Mouse (Mus musculus) B cell, adult 2 months (primary cell): ENCODE data around the gene Rab34.
A peak's percentile ranks its signal among the peaks of the same experiment; 100 is the strongest.

Experiments
- DNase-seq, 2 experiments: peaks; one replicate each; pipeline ENCODE4 v3.0.0; 2022

Gene Rab34

GRCm38 (mm10) chr11:78188331-78189233 is at the start of gene Rab34:
TSS of gene Rab34 (plus strand) at chr11:78188430.
- DNase-seq, result peak; percentile 27 to 33

- no peak for DNase-seq
Observed at GRCm38 (mm10) chr11:78140665-78141064, 47.6 kb upstream of the Rab34 start.

DNA sequence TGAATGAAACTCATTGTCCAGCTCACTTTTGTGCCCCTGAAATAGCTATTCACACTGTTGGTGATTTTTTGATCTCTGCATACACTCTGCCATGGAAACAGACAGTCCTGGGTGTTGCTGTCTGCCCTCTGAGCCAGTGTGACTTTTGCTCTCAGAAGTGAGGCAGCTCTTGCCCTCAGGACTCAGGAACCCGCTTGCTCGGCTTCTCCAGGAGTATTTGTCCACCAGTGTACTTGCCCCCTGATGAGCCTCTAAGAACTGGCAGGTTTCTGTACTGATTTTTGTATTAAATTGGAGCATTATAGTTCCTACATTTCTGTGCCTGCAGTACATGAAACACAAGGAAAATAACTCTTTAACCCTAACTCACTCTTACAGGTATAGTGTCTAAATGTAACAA is 44.7 kb upstream of the Rab34 start:
- no peak for DNase-seq

DNA sequence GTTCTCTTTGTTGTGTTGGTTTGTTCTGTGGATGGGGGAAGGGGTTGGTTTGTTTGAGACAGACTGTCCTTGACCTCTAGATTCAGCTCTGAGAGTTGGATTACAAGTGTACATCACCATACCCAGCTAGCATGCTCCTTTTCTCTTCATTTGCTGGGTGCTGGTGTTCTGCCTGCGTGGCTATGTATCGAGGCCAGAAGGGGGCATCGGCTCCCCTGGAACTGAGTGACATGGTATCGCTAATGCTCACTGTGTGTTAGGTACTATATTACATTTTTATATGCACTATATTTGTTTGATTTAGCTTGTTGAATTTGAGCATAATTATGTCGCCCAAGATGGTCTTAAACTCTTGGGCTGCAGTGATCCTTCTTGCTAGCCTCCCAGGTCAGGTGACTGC is 42.1 kb upstream of the Rab34 start:
- no peak for DNase-seq

- DNase-seq, result no peak
Observed at GRCm38 (mm10) chr11:78146707-78147543, 41.3 kb upstream of the Rab34 start.

- DNase-seq, result no peak
Observed at GRCm38 (mm10) chr11:78151161-78151560, 37.1 kb upstream of the Rab34 start.

DNA sequence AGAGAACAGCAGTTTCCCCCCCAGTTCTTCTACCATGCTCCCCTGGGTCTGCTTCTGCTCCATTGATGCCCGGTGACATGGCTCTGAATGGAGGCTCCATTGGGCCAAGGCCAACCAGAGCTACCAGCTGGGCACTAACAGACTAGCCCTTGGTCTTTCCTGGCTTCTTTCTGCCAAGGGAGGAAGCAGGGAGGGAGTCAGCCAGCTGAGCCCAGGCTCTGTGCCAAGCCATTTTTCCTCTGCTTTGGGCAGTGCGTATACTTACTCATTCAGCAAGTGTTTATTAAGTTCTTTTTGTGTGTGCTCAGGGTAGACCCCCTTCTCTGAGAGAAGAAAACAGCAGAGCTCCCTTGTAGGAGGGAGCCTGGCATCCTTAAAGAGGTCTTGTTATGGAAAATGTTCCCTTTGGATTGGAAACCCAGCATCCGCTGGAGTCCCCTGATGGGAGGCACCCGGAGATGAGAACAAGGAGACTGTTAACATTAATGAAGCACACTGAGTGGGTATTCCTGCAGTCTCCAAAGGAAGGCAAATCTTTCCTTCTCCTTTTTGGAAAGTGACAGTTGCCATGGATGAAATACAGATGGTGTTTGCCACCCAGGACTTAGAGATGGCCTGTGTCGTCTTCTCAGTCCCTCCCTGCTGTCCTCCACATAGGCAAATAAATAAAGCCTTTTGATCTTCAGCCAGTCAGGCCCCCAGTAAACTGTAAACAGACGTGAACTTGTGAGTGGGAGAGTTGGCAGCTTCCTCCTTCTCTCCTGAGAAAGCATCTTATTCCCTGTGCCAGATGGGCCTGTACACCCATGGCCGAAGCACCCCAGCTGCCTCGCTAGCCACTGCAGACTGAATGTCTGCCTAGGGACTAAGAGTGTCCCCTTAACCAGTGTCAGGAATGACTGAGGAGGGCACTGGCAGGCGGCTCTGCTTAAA is 35.7 kb upstream of the Rab34 start:
- DNase-seq, result no peak

- no peak for DNase-seq
Observed at GRCm38 (mm10) chr11:78153778-78154177, 34.5 kb upstream of the Rab34 start.

- DNase-seq, result no peak
Observed at GRCm38 (mm10) chr11:78155674-78156073, 32.6 kb upstream of the Rab34 start.

DNA sequence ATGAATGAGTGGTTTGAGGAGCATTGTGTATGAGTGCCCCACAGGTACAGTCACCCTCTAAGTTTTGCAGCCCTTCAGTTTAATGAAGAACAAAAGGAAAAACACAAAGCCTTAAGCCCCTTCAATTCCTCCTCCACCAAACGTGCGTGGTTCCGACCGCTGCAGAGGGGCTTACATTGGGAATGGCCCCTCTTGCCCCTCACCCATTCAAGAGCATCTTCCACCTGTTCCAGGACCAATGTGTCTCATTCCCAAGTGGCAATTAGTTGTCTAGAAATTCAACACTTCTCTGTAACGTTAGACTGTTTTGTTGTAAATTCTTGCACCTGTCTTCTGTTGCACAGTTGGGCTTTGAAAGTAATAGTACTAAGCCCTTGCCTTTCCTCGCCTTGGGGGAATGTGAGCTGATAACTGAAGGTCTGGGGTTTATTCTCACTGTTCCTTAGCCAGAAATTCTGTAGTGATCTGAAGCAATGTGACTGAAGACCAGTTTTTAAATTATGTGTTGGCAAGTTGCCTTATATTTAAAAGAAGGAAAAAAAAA is 32.0 kb upstream of the Rab34 start:
- DNase-seq, result no peak

DNA sequence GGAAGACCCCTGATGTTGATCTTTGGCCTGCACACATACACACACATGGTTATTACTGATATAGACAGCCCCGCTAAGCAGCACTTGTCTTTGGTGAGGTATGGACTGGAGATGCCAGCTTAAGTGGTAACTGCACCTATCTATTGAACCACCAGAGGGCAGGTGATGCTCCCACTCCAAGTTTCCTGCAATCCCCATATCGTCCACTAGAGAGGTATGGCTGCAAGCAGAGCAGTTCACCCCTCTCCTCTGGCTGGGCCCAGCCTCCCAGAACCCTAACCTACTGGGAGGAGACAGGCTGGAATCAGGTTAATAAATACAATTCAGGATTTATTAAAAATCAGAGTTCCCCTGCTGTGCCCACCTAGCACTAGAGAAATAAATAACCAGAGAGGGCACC is 29.1 kb upstream of the Rab34 start:
- DNase-seq, result peak; percentile 83 to 87

GRCm38 (mm10) chr11:78159557-78159956 is 28.7 kb upstream of the Rab34 start:
- DNase-seq, result no peak

GRCm38 (mm10) chr11:78160171-78160570 is 28.1 kb upstream of the Rab34 start:
- DNase-seq, result no peak

- no peak for DNase-seq
Observed at GRCm38 (mm10) chr11:78160675-78161074, 27.6 kb upstream of the Rab34 start.

DNA sequence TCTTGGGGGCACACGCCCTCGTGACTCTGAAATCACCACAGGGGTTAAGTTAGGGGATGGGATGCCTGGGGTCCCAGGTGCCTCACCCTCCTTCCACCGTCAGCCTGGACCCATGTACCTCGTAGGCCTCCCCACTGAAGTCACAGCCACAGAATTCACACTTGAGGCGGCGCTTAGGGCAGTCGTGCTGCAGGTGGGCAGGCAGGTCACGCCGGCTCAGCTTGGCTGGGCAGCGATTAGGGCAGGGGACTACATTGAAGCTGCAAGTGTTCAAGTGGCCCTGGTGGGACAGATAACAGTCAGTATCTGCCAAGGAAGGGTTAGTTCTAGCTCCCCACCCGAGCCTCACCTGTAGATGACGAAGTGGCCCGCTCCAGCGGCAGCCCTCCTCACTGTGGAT is 27.1 kb upstream of the Rab34 start:
- no peak for DNase-seq

DNA sequence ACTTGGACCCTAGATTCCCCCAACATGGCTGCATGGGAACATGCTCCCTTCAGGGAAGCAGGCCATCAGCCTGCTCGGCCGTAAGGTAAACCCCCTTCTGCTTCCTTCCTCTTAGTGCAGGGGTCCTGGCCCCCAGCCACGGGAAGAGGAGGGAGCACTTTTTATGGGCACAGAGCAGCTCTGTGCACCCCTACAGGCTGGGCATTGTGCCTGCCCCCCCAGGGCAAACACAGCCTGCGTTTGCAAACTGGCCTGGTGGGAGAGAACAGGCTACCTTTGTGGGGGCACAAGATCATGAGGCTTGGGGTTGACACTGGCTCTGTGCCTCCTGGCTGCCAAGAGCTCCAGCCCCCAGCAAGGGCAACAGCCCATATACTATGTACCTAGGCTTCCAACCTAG is 26.3 kb upstream of the Rab34 start:
- no peak for DNase-seq

DNA sequence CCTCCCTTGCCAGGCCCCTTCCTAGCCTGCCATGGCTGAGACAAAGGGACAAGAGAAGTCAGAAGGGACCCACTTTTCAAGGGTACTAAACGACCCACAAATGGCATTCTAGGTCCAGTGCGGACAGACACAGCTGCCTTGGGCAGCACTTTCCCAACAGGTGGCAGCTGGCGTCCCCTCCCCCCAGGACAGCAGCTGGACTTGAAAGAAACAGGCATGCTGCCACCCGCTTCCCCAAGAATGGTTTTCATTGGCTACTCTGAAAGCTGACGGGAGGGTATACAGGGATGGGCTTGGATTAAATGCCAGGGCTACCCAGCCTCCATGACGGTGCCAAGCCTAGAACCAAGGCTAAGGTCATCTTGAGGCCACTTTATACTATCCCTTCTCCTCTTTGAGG is 25.7 kb upstream of the Rab34 start:
- DNase-seq, result no peak

DNA sequence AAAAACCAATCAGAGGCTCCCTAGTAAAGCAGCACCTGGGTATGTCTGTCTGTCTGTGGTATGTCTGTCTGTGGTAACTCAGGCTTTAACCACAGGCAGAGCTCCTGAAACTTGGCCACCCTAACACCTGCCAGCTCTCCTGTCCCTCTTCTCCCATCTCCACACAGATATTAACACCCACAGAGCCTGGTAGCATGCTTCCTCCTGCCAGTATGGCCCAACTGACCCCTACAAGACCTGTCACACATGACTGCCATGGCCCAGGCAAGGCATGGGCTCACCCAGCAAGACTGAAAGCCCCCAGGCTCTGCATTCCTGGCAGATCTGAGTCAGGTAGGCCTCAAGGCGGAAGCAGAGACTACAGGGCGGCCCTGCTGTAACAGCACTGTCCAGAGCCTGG is 25.2 kb upstream of the Rab34 start:
- DNase-seq, result no peak

GRCm38 (mm10) chr11:78163681-78164603 is 24.3 kb upstream of the Rab34 start:
- peak; percentile 37 to 44 for DNase-seq

GRCm38 (mm10) chr11:78164604-78164923 is 23.7 kb upstream of the Rab34 start:
- no peak for DNase-seq
